Mouse (Mus musculus) cortical plate, adult 2 months (tissue): ENCODE measurements around the gene Tmem74b. TPM values are rescaled to one million over a fixed set of nuclear protein-coding genes. Genes with fewer than 3 reads are reported as not detected.

Source experiments
- H3K27ac ChIP-seq: fragments of 200-500 bp; 2 replicates; pipeline ENCODE4 v1.5.1; 2012; ENCODE audit warnings: low read length, control low read depth, inconsistent platforms; ENCODE audit not compliant: insufficient read depth
- H3K4me1 ChIP-seq: fragments of 200-500 bp; 2 replicates; pipeline ENCODE4 v1.6.1; 2011; ENCODE audit warnings: low read length; ENCODE audit not compliant: control insufficient read depth, insufficient read depth
- H3K4me3 ChIP-seq: fragments of 200-500 bp; 2 replicates; pipeline ENCODE4 v1.5.1; 2011; ENCODE audit warnings: mild to moderate bottlenecking, low read length, control low read depth; ENCODE audit not compliant: insufficient read depth
- CTCF ChIP-seq: fragments of 200-500 bp; IDR thresholded peaks from 2 replicates; pipeline ENCODE4 v1.5.1; 2011; ENCODE audit warnings: mild to moderate bottlenecking, control low read depth, low read length; ENCODE audit not compliant: insufficient read depth; ENCODE audit errors: extremely low read depth
- POLR2A ChIP-seq: fragments of 200-500 bp; IDR thresholded peaks from 2 replicates; pipeline ENCODE4 v1.6.1; 2011; ENCODE audit warnings: mild to moderate bottlenecking, low read length, control low read depth; ENCODE audit not compliant: insufficient read depth; ENCODE audit errors: extremely low read depth
- polyA plus RNA-seq: library from polyadenylated mRNA; depleted of rRNA; stranded (reverse); fragments of >200 nt; gene quantifications from 2 replicates; pipeline ENCODE4 v1.2.3, GENCODE M21; 2012; rRNA removed

Gene Tmem74b
- 9.4 and 10.5 TPM in 2 replicates for polyA plus RNA-seq

- TF ChIP-seq CTCF (no peak), POLR2A (no peak)
- Histone ChIP-seq H3K4me3 (peak within 1 kb of the TSS; percentile 82), H3K4me1 (no peaks in the 10 kb centered on the region), H3K27ac (no peak within 1 kb of the TSS)
Measured at GRCm38 (mm10) chr2:151701231-151702145, at the start of gene Tmem74b. TSS of gene Tmem74b (plus strand) at chr2:151702008.

GRCm38 (mm10) chr2:151652053-151652452, 49.8 kb upstream of the Tmem74b start:
- TF ChIP-seq POLR2A: no peak
- TF ChIP-seq CTCF: no peak
- H3K4me3 ChIP-seq: no peak overlapping the region
- no peak overlapping the region for H3K27ac ChIP-seq
- H3K4me1 ChIP-seq: no peaks in the 10 kb centered on the region

DNA sequence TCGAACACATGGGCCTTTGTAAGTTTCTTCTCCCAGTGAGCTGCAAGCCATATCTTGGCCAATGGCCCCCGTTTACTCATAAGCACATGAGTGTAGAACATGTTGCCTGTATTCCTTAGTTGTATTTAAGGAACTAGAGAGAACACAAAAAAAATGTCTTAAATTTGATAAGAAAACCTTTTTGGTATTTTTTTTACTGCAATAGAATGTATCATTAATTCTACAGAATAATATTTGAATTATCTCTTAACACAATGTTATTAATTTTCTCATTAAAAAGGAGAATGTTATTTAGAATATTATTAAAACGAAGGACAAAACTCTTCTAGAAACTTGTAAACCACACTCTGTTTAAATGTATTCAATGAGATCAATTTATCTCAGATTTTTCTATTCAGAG, 33.4 kb upstream of the Tmem74b start, which contains the start of gene Rad21l:
Gene Rad21l (minus strand): TSS at position 101 of the 400 bp plus-strand sequence.
- TF ChIP-seq POLR2A: no peak
- no peak for TF ChIP-seq CTCF
- Histone ChIP-seq H3K27ac (no peak within 1 kb of the TSS), H3K4me1 (no peaks in the 10 kb centered on the region), H3K4me3 (no peak within 1 kb of the TSS)

DNA sequence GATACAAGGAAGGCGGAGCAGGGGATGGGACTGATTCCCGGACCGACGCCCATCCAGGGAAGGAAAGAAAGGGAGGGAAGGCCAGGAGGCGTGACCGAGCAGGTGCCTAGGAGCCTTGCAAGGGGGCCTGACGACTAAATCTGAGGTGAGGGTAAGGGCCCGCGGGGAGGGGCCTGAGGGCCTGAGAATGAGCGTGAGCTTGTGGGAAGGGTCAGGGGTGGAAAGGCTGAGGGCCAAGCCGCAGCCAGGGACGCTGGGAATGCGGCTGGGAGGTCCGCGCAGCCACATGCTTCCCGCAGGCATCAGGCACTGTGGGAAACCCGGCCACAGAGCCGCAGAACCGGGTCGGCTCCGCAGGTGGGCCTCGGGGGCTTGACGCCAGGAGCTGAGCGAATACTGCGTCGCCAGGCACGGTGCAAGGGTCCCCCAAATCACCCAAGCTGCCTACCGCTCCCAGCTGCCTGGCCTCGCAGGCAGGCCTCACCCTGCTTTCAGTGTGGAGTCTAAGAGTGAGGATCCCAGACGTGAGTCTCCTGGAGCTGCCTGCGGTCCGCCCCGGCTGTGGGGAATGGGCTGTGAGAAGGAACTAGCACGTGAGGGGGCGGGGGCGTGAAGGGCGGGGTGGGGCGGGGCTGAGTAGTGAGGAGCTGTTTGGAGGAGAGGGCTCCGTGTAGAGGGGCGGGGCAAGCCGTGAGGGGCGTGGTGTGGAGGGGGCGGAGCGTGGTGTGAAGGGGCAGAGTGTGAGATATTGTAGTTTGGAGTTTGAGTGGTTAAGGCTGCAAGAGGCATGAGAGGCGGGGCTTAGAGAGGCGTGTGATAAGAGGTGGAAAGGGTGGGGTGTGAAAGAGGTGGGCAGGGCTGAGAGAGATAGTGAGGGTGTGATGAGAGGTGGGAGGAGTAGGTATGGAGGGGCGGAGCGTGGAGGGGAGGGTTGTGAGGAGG, 31.5 kb upstream of the Tmem74b start:
- Histone ChIP-seq H3K4me3 (no peak overlapping the region), H3K27ac (no peak overlapping the region), H3K4me1 (no peaks in the 10 kb centered on the region)
- TF ChIP-seq POLR2A (no peak), CTCF (no peak)

DNA sequence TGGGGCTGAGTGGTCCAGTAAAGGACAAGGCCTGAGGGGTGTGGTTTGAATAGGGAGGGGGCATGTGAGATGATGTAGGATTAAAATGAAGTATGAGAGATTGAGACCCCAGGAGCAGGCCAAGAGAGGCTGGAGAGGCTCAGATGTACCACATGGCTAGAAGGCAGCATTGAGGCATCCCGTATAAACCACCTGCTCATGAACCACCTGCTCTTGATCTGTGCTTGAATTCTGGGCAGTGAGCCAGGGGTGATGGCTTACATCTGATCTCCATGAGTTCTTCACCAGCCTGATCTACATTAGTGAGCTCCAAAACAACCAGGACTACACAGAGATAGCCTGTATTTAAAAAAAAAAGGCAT, 30.9 kb upstream of the Tmem74b start:
- Histone ChIP-seq H3K4me3 (no peak overlapping the region), H3K4me1 (no peaks in the 10 kb centered on the region), H3K27ac (no peak overlapping the region)
- no peak for TF ChIP-seq POLR2A
- TF ChIP-seq CTCF: no peak

DNA sequence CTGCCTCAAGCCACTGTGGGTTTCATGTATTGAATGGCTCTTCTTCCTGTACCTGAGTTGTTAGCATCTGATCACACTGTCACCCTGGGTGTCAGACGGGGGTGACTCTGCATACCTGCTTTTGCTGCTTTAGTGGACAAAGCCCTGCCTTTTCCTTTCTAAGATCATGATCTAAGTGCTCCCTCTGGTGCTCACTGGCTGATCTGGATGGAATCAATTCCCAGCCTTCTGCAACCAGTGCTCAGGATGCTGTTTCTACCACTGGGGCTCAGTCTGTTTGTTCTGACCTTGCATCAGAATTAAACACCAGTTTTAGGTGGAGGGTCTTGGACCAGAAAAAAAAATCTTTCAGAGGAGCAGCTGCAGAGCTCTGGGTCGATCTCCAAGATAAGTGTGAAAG, 25.6 kb upstream of the Tmem74b start:
- TF ChIP-seq POLR2A (no peak), CTCF (peak; percentile 43; the same call in 1 of the 2 replicates)
- H3K4me1 ChIP-seq: no peaks in the 10 kb centered on the region
- H3K4me3 ChIP-seq: no peak overlapping the region
- H3K27ac ChIP-seq: no peak overlapping the region

DNA sequence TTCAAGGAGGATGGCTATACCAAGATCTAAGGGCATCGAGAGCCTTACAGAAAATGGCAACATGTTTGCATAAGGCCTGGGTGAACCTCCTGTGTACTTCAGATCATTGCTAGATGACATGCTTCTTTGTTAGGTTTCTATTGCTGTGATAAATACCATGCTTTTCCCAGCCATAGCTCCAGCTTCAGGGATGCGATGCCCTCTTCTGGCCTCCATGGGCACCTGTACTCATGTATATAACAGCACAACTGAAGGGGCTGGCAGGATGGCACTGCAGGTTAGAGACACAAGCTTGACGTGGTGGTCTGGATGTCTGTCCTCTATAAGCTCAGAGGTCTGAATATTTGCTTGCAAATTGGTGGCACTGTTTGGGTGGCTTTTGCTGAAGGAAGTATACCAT, 19.5 kb upstream of the Tmem74b start:
- no peaks in the 10 kb centered on the region for H3K4me1 ChIP-seq
- no peak overlapping the region for H3K4me3 ChIP-seq
- no peak overlapping the region for H3K27ac ChIP-seq
- no peak for TF ChIP-seq POLR2A
- TF ChIP-seq CTCF: peak; percentile 67

DNA sequence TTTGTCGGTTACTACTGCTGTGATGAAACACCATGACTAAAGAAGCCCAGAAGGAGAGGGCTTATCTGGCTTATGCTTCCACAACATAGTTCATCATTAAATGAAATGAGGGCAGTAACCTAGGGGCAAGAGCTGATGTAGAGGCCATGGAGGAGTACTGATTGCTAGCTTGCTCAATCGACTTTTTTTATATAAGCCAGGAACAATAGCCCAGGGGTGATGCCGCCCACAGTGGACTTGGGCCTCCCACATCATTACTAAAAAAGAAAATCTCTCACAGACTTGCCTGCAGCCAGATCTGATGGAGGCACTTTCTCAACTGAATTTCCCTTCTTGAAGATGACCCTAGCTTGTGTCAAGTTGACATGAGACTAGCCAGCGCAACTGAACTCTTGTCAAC, 18.8 kb upstream of the Tmem74b start:
- H3K4me1 ChIP-seq: no peaks in the 10 kb centered on the region
- H3K27ac ChIP-seq: no peak overlapping the region
- H3K4me3 ChIP-seq: no peak overlapping the region
- TF ChIP-seq CTCF: no peak
- no peak for TF ChIP-seq POLR2A

DNA sequence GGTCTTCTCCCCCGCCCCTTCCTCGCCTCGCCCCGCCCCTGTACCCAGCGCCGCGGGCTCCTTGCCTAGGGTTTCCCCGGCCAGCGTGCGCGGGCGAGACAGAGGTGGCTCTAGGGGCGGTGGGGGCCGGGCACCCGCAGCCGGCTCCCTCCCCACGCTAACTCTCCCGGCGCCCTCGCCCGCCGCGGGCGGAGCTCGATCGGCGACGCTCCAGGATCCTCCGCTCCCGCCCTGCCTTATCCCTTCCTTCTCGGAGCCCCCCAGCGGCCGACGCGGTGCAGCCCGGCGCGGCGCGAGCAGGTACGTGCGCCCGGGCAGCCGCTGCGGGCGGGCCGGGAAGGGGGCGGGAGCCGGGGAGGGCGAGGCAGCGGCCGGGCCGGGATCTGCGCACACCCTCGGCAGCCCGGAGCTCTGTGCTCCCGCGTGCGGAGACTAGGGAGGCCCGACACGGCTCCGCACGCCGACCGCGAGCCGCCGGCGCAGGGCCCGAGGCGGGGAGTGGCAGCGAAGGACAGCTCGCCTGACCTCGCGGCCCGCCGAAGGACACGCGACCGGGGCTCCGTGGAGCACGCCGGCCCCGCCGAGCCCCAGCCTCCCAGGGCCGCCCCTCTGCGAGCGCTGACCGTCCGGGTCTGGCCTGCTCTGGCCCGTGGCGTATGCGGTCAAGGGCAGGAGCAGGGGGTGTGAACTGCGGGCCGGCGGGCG, 490 bp downstream of the Tmem74b start:
- TF ChIP-seq POLR2A (no peak), CTCF (no peak)
- peak overlapping the region; percentile 82 for H3K4me3 ChIP-seq
- H3K27ac ChIP-seq: no peak overlapping the region
- no peaks in the 10 kb centered on the region for H3K4me1 ChIP-seq
